Mouse (Mus musculus): ENCODE measurements around the gene Glg1. TPM values are rescaled to one million over a fixed set of nuclear protein-coding genes. Genes with fewer than 3 reads are reported as not detected.
"Not testable (repeated sequence)": the region's sequence is repeated elsewhere in the genome, so short reads cannot be mapped to it uniquely, and the experiment has no call there.

Gene Glg1
- polyA plus RNA-seq, 1 experiment from 2014 or later, result 91.1 TPM

DNA sequence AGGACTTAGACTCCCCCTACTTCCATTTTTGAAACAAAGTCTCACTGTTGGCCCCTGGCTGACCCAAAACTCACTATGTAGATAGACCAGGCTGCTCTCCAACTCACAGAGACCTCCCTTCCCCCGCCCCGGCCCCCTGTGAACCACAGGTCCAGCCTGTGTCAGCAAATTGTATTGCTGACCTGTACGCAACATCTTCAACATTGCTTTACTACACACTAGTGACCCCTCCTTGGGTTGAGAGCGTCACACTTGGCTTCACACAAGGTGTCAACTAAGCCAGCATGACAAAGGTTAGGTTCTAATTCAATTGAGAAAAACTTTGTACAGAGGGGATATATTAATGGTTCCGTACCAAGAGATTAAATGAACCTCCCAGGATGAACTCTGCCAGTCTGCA, 1.2 kb upstream of the Glg1 start:
- no peak overlapping the region for H3K4me2 ChIP-seq (ENCODE audit: low read length)
- WGBS, result 95% methylated on average over 5 of the region's 5 CpGs
- no peak overlapping the region for H3K9ac ChIP-seq (replicated peaks; ENCODE audit: low read length)
- no peaks in the 10 kb centered on the region for H3K36me3 ChIP-seq (ENCODE audit: control insufficient read depth, insufficient read depth, low read length)
- no peaks in the 10 kb centered on the region for H3K9me3 ChIP-seq (ENCODE audit: control insufficient read depth, low read length)
- ATAC-seq (ENCODE audit: low FRiP score, low TSS enrichment) (no peak), DNase-seq (no peak)
- no peaks in the 10 kb centered on the region for H3K27me3 ChIP-seq (ENCODE audit: control insufficient read depth, insufficient read depth, low read length)
- H3K4me3 ChIP-seq (replicated peaks; ENCODE audit: low read depth, low read length), result no peak overlapping the region
- peaks cover 8% of the 10 kb centered on the region for H3K4me1 ChIP-seq (ENCODE audit: control insufficient read depth, insufficient read depth, low read length)
- H3K27ac ChIP-seq (replicated peaks; ENCODE audit: low read depth, low read length), result no peak overlapping the region

DNA sequence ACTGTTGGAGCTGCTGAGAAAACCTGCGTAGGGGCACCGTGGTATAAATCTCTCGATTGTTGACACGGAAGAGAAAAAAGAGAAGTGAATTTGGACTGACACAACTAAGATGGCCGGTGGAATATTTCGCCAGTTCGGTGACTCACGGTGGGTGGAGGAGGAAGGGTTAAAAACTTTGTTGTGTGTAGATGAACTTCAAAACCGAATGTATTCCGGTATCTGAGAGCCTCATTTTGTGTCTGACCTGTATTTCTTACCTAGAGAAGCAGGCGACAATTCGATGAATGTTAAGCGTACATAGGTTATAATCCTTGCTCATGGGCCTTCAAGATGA, 359 bp upstream of the Glg1 start:
- peak overlapping the region; percentile 68 for H3K4me2 ChIP-seq (ENCODE audit: low read length)
- peak overlapping the region; percentile 94; the same call in 1 of the 2 replicates for H3K9ac ChIP-seq (replicated peaks; ENCODE audit: low read length)
- no peaks in the 10 kb centered on the region for H3K9me3 ChIP-seq (ENCODE audit: control insufficient read depth, low read length)
- H3K4me3 ChIP-seq (replicated peaks; ENCODE audit: low read depth, low read length), result peak overlapping the region; percentile 86
- H3K36me3 ChIP-seq (ENCODE audit: control insufficient read depth, insufficient read depth, low read length), result no peaks in the 10 kb centered on the region
- DNase-seq (no peak), ATAC-seq (ENCODE audit: low FRiP score, low TSS enrichment) (peak; percentile 11; the same call in 1 of the 2 replicates)
- no peaks in the 10 kb centered on the region for H3K27me3 ChIP-seq (ENCODE audit: control insufficient read depth, insufficient read depth, low read length)
- H3K27ac ChIP-seq (replicated peaks; ENCODE audit: low read depth, low read length), result peak overlapping the region; percentile 99
- 9% methylated on average over 13 of the region's 13 CpGs for WGBS
- H3K4me1 ChIP-seq (ENCODE audit: control insufficient read depth, insufficient read depth, low read length), result peaks cover 8% of the 10 kb centered on the region

DNA sequence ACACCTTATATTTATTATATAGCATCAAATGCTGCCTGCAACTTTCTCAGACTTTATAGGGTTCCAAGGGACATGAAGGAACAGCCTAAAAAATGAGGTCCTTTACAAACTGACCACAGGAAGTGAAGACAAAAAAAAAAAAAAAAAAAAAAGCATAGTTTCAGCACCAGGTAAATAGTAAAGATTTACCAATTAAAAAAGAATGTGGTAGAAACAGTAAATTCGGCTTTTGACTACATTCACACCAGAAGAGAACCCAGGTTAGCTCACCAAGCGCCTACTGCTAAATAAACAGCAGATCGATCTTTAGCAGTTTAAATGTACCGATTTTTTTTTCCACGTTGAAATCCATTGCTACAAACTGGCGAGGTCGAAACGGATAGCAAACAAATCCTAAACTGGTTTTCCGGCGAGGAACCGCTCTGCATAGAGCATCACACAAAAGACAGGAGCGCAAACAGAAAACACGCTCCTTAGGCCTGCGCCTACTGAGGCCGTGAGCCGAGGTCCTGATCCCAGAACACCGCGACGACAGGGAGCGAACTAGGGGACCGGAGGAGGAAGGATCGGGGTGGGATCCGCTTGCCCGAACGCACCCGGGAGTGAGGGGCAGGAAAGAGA, 896 bp downstream of the Glg1 start:
- DNase-seq, result peak; percentile 77

GRCm38 (mm10) chr8:111252487-111253112, 6.4 kb downstream of the Glg1 start:
- WGBS, result 87% methylated on average over 4 of the region's 4 CpGs
- Histone ChIP-seq H3K9me3 (ENCODE audit: control insufficient read depth, low read length) (no peaks in the 10 kb centered on the region), H3K4me1 (ENCODE audit: control insufficient read depth, insufficient read depth, low read length) (peaks cover 5% of the 10 kb centered on the region), H3K4me2 (ENCODE audit: low read length) (no peak overlapping the region), H3K9ac (replicated peaks; ENCODE audit: low read length) (no peak overlapping the region), H3K36me3 (ENCODE audit: control insufficient read depth, insufficient read depth, low read length) (no peaks in the 10 kb centered on the region), H3K27ac (replicated peaks; ENCODE audit: low read depth, low read length) (no peak overlapping the region), H3K27me3 (ENCODE audit: control insufficient read depth, insufficient read depth, low read length) (no peaks in the 10 kb centered on the region), H3K4me3 (replicated peaks; ENCODE audit: low read depth, low read length) (no peak overlapping the region)
- ATAC-seq (ENCODE audit: low FRiP score, low TSS enrichment) (no peak), DNase-seq (no peak)

More for the DNA sequence above, 896 bp downstream of the Glg1 start:
- H3K9me3 ChIP-seq (ENCODE audit: control insufficient read depth, low read length), result no peaks in the 10 kb centered on the region
- H3K9ac ChIP-seq (replicated peaks; ENCODE audit: low read length), result peak overlapping the region; percentile 94
- no peaks in the 10 kb centered on the region for H3K27me3 ChIP-seq (ENCODE audit: control insufficient read depth, insufficient read depth, low read length)
- ATAC-seq (ENCODE audit: low FRiP score, low TSS enrichment), result peak; percentile 65
- peak overlapping the region; percentile 99 for H3K27ac ChIP-seq (replicated peaks; ENCODE audit: low read depth, low read length)
- no peaks in the 10 kb centered on the region for H3K36me3 ChIP-seq (ENCODE audit: control insufficient read depth, insufficient read depth, low read length)
- 1% methylated on average over 26 of the region's 26 CpGs for WGBS
- H3K4me3 ChIP-seq (replicated peaks; ENCODE audit: low read depth, low read length), result peak overlapping the region; percentile 86
- H3K4me1 ChIP-seq (ENCODE audit: control insufficient read depth, insufficient read depth, low read length), result peaks cover 8% of the 10 kb centered on the region
- H3K4me2 ChIP-seq (ENCODE audit: low read length), result peak overlapping the region; percentile 68

GRCm38 (mm10) chr8:111250111-111250510, 8.9 kb downstream of the Glg1 start:
- Histone ChIP-seq H3K9me3 (ENCODE audit: control insufficient read depth, low read length) (no peaks in the 10 kb centered on the region), H3K9ac (replicated peaks; ENCODE audit: low read length) (no peak overlapping the region), H3K27ac (replicated peaks; ENCODE audit: low read depth, low read length) (no peak overlapping the region), H3K4me1 (ENCODE audit: control insufficient read depth, insufficient read depth, low read length) (no peaks in the 10 kb centered on the region), H3K36me3 (ENCODE audit: control insufficient read depth, insufficient read depth, low read length) (no peaks in the 10 kb centered on the region), H3K4me3 (replicated peaks; ENCODE audit: low read depth, low read length) (no peak overlapping the region), H3K4me2 (ENCODE audit: low read length) (no peak overlapping the region), H3K27me3 (ENCODE audit: control insufficient read depth, insufficient read depth, low read length) (no peaks in the 10 kb centered on the region)
- no peak for DNase-seq
- no peak for ATAC-seq (ENCODE audit: low FRiP score, low TSS enrichment)
- 78% methylated on average over 2 of the region's 2 CpGs for WGBS

GRCm38 (mm10) chr8:111248136-111248535, 10.9 kb downstream of the Glg1 start:
- Histone ChIP-seq H3K9ac (replicated peaks; ENCODE audit: low read length) (no peak overlapping the region), H3K27ac (replicated peaks; ENCODE audit: low read depth, low read length) (no peak overlapping the region), H3K36me3 (ENCODE audit: control insufficient read depth, insufficient read depth, low read length) (no peaks in the 10 kb centered on the region), H3K9me3 (ENCODE audit: control insufficient read depth, low read length) (no peaks in the 10 kb centered on the region), H3K4me2 (ENCODE audit: low read length) (no peak overlapping the region), H3K27me3 (ENCODE audit: control insufficient read depth, insufficient read depth, low read length) (no peaks in the 10 kb centered on the region), H3K4me3 (replicated peaks; ENCODE audit: low read depth, low read length) (no peak overlapping the region), H3K4me1 (ENCODE audit: control insufficient read depth, insufficient read depth, low read length) (no peaks in the 10 kb centered on the region)
- ATAC-seq (ENCODE audit: low FRiP score, low TSS enrichment) (no peak), DNase-seq (no peak)

DNA sequence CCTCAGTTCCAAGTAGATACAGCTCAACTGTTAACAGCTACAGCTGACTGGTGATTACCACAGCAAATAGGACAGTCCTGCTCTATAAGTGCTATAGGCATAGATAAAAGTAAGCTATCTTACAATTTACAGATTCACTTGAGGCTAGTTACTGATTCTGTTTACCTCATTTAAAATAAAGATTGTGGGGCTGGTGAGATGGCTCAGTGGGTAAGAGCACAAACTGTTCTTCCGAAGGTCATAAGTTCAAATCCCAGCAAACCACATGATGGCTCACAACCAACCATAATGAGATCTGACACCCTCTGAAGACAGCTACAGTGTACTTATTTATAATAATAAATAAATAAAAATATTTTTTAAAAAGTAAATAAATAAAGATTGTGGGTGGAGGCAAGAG, 12.2 kb downstream of the Glg1 start:
- 98% methylated on average over 1 of the region's 1 CpGs for WGBS
- not testable (repeated sequence) for ATAC-seq (ENCODE audit: low FRiP score, low TSS enrichment); DNase-seq; H3K4me2 ChIP-seq (ENCODE audit: low read length); H3K4me3 ChIP-seq (replicated peaks; ENCODE audit: low read depth, low read length); H3K27me3 ChIP-seq (ENCODE audit: control insufficient read depth, insufficient read depth, low read length); H3K9ac ChIP-seq (replicated peaks; ENCODE audit: low read length); H3K9me3 ChIP-seq (ENCODE audit: control insufficient read depth, low read length); H3K27ac ChIP-seq (replicated peaks; ENCODE audit: low read depth, low read length); H3K36me3 ChIP-seq (ENCODE audit: control insufficient read depth, insufficient read depth, low read length); H3K4me1 ChIP-seq (ENCODE audit: control insufficient read depth, insufficient read depth, low read length)

GRCm38 (mm10) chr8:111246287-111246830, 12.7 kb downstream of the Glg1 start:
- Histone ChIP-seq H3K36me3 (ENCODE audit: control insufficient read depth, insufficient read depth, low read length) (no peaks in the 10 kb centered on the region), H3K9ac (replicated peaks; ENCODE audit: low read length) (no peak overlapping the region), H3K4me3 (replicated peaks; ENCODE audit: low read depth, low read length) (no peak overlapping the region), H3K4me2 (ENCODE audit: low read length) (no peak overlapping the region), H3K27me3 (ENCODE audit: control insufficient read depth, insufficient read depth, low read length) (no peaks in the 10 kb centered on the region), H3K4me1 (ENCODE audit: control insufficient read depth, insufficient read depth, low read length) (no peaks in the 10 kb centered on the region), H3K9me3 (ENCODE audit: control insufficient read depth, low read length) (no peaks in the 10 kb centered on the region), H3K27ac (replicated peaks; ENCODE audit: low read depth, low read length) (no peak overlapping the region)
- ATAC-seq (ENCODE audit: low FRiP score, low TSS enrichment) (no peak), DNase-seq (no peak)
- 87% methylated on average over 4 of the region's 4 CpGs for WGBS

DNA sequence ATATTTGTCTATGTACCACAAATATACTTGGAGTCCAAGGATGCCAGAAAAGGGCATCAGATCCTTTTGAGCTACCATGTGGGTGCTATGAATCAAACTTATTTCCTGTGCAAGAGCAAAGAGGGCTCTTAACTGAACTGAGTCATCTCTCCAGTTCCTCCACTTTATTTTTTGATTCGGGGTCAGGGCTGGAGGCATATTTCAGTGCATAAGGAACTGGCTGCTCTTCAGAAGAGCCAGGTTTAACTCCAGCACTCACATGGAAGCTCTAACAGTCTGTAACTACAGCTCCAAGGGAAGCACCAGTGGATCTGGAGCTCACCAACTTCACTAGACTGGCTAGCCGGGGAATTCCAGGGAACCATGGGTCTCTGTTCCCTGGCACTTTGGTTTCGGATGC, 21.7 kb downstream of the Glg1 start:
- no peaks in the 10 kb centered on the region for H3K4me1 ChIP-seq (ENCODE audit: control insufficient read depth, insufficient read depth, low read length)
- WGBS, result 91% methylated on average over 3 of the region's 3 CpGs
- H3K9ac ChIP-seq (replicated peaks; ENCODE audit: low read length), result no peak overlapping the region
- no peak overlapping the region for H3K4me2 ChIP-seq (ENCODE audit: low read length)
- no peak overlapping the region for H3K27ac ChIP-seq (replicated peaks; ENCODE audit: low read depth, low read length)
- no peaks in the 10 kb centered on the region for H3K9me3 ChIP-seq (ENCODE audit: control insufficient read depth, low read length)
- no peak overlapping the region for H3K4me3 ChIP-seq (replicated peaks; ENCODE audit: low read depth, low read length)
- H3K27me3 ChIP-seq (ENCODE audit: control insufficient read depth, insufficient read depth, low read length), result no peaks in the 10 kb centered on the region
- DNase-seq (no peak), ATAC-seq (ENCODE audit: low FRiP score, low TSS enrichment) (no peak)
- no peaks in the 10 kb centered on the region for H3K36me3 ChIP-seq (ENCODE audit: control insufficient read depth, insufficient read depth, low read length)

Measured in midbrain, embryonic 14.5 days (tissue).